Mouse (Mus musculus) urinary bladder, postnatal 14 days (tissue): ENCODE measurements at regions not wholly inside any gene's neighbourhood (a gene's known extent, or its start where the extent isn't known, plus 50 kb on each side); places are given as distances from the start of the nearest gene placed in this dataset.

ENCODE experiments used
- DNase-seq: peaks from one replicate; pipeline ENCODE4 v3.0.0; 2021; ENCODE audit warnings: low spot score

GRCm38 (mm10) chr3:137795754-137796315, 68.5 kb upstream of the H2afz start:
- no peak for DNase-seq

GRCm38 (mm10) chr3:137798769-137799168, 65.5 kb upstream of the H2afz start:
- DNase-seq = no peak

DNA sequence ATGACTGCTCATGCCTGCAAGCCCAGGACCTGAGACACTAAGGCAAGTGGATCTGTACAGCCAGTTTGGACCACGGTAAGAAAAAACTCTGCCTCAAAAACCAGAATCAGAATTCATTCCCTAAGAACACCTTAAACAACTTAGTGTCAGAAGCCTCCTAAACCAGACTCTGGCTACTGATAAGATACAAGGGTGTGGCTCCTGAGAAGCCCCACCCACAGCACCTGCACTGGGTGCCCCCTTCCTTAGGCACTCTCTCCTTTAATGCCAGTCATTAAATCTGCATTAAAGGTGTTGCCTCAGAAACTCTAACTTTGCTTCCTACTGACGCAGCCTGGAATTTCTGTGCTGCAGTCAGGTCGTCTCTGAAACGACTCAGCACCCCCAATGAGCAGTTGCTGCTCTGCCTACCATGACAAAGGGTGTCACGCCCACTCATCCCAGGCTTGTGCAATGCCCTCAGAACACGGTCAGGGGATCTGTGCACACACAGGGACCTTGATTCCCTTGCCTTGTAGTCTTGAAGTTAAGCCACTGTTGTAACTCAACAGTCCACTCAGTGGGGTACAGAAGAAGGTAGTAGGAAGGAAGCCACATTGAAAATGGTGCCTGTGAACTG, 62.8 kb upstream of the H2afz start:
- DNase-seq = no peak

- no peak for DNase-seq
These were observed 56.9 kb upstream of the H2afz start for GRCm38 (mm10) chr3:137807423-137807822.

DNA sequence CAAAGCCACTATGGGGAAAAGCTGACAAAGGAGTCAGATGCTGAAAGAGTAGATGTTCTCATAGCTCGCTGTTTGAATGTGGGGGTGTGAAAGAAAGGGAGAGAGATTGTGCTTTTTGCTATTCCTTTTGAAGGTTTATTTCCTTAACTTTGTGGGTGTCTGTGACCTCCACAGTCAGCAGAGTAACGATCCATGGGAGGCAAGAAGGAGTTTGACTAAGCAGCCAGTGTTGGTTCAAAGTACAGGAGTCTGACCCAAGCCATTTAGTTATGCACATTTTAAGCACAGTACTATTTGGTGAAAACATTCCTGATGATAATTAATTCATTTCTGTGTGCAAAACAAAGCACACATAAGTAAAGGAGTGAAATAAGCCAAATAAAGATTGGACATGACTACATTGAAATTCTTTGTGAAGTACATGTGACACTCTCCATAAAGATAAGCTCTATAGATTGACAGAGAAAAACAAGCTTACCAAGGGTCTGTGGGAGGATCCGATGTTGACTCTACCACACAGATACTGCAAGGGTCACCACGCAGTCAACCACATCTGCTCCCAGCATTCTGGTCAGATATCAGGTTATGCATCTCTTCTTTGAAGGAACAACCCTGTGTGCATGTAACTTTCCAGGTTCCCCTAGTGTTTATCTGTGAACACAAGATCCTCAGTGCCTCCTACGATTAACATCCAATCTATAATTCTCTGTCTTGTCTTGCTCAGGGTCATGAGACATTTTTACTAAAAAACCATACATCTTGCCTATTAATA, 56.2 kb upstream of the H2afz start:
- DNase-seq = no peak

- DNase-seq = no peak
These were observed 54.2 kb upstream of the H2afz start for GRCm38 (mm10) chr3:137810123-137810522.
